Mouse (Mus musculus): Measurements from ENCODE around the gene Lyg1.

Lyg1 gene

DNA sequence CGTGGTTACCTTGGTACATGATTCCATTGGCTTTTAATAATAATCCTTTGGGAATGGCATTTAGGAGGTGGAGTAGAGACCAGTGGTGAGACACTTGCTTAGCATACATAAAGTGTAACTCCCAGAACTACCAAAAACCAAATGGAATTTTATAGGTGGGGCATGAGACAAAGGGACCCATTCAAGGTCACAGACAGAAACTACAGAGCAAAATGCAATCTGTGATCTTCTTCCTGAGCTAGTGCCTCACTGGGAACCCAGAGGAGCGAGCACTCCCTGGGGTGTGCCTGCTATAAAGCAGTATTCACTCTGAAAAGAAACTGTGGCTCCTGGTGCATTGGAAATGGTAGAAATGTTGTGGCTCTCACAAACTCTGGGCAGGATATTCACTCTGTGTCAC is 8.7 kb downstream of the Lyg1 start:
- DNase-seq, result no peak

DNA sequence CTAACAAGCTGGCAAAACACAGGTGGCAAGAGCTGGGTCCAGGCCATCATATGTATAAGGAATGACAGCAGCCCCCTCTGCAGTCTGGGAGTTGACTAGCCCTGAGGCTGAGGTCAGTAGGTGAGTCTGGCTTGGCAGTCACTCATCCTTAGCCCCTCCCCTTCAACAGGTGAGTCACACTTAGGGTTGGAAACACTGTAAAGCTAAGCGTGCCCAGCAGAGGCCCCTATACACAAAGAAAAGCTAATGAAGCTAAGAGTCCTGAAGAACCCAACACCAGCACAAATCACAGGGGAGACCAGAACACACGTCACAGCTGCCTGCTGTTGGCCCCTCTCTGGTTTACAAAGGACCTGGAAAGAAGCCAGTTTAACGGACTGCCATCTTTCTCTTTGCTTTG is 25.8 kb downstream of the Lyg1 start:
- DNase-seq, result peak; percentile 23

DNA sequence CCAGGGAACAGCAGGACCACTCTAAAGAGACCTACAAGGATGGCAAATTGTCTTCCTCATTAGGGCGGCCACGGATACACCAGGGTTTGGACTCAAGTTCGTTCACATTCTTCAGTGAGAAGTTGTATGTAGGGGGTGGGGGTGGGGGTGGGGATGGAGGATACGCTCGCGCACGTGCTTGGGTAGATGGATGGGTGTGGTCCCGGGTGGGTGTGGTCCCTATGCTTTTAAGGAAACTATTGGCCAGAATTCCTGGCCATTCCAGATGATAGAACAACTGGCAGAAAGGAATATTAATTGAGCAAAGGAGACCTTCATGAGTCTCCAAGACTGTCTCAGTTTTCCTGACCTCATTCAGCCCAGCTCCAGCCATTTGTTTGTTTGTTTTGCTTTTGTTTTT is 31.6 kb downstream of the Lyg1 start:
- DNase-seq, result no peak

DNA sequence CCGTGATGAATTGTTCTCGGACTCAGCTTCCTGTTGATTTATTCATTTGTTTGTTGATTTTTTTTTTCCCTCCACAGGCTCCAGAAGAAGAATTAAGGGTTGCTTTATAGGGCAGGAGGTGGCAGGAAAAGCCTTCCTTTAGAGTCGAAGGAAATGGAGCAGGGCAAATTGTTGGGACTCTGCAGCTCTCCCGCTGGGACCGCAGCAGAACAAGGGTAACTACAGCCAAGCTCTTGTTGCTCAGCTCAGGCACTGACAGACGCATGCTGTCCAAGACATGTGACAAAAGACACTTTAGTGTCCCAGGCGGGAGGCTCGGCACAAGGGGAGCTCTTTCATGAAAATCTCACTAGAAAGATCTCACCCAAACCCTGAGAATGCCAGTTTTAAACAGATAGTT is 35.0 kb downstream of the Lyg1 start:
- DNase-seq, result no peak

DNA sequence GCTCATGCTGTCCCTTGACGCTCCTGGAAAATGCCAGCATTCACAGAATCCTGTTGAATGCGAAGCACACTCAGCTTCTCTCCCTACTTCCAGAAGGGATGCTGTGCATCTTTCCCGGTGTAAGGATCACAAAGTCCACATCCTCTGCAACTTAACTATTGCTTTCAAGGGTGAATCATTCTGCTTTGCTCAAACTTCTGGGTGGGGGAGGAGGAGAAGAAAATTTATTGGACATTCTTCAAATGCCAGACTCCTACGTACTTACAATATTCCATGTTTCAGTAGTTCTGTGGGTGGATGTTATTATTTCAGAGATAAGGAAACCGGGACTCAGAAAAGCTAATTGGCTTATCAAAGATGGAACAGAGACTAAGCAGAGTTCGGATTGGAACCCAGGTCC is 39.5 kb downstream of the Lyg1 start:
- no peak for DNase-seq

DNA sequence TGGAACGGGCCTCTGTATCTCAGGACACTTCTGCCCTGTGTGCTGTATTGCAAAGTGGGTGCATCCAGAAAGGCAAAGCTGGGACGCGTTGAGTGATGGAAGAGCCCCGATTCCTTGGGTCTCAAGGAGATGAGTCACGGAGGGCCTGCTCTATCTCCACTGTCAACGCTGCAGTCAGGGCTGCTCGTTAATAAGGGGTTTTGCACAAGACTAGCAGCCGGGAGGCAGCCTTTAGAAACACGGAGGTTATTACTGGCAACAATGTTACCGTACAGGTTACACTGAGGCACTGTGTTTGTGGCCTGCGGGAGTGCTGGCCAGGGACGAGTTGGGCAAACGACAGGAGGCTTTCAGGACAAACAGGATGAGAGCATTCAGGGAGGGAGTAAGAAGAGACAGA is 39.9 kb downstream of the Lyg1 start:
- DNase-seq, result no peak

DNA sequence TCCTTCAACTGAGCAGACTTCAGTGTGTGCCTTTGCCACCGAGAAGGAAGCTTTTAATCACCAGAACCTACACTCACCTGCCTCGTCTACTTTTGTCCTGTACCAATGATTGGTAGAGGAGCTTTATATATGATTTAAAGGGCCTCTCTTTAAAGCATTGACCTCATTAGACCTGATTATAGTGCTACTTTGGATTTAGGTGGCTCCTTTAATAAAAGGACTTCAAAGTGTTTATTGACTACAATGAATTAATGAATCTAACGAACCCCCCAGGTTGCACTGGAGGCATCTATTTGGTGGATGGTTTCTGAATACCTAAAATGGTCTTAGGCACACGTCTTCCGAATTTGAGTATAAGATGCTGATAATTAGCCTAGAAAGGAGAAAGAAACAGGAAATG is 41.2 kb downstream of the Lyg1 start, which contains the start of gene Lyg2:
Gene Lyg2 (minus strand): TSS at position 101 of the 400 bp plus-strand sequence.
- no peak for DNase-seq

DNA sequence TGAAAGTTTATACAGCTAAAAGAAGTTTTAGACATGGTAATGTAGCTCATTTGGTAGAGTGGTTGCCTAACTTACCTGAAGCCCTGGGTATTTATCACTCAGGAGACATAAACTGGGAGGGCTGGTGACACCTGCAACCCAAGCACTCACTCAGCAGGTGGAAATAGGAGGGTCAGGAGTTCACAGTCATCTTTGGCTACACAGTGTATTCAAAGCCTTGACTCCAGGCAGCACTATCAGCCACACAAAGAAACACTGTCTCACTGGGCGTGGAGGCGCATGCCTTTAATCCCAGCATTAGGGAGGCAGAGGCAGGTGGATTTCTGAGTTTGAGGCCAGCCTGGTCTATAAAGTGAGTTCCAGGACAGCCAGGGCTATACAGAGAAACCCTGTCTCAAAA is 44.8 kb downstream of the Lyg1 start:
- DNase-seq, result no peak

DNA sequence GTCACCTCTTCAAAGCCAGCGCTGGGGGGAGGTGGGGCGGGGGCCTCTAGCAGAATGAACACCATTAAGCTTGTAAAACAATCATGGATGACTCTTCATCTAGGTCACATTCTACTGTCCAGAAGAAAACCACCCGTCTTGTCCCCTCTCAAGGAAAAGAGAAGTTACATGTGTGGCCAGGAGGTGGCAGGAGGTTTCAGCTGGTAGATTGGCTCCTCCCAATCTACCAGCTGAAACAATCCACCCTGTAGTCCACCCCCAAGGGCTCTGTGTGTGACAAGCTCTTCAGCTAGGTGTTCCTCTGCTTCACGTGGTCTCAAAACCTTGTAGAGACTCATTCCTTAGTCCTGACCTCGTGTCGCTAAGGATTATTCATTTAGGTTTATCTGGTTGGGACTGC is 54.4 kb downstream of the Lyg1 start:
- peak; percentile 4 for DNase-seq

DNA sequence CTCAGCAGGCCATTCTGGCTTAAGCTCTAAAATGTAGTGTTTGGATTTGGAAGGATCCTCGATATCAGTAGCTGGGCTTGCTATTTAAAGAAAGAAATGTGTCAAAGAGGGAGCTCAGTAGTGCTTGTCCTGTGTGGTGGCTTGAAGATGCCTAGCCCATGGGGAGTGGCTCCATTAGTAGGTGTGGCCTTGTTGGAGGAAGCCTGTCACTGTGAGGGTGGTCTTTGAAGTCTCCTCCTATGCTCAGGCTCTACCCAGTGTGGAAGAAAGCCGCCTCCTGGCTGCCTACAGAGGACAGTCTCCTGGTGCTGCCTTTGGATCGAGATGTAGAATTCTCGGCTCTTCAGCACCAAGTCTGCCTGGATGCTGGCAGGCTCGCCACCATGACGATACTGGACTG is 57.3 kb downstream of the Lyg1 start:
- no peak for DNase-seq

DNA sequence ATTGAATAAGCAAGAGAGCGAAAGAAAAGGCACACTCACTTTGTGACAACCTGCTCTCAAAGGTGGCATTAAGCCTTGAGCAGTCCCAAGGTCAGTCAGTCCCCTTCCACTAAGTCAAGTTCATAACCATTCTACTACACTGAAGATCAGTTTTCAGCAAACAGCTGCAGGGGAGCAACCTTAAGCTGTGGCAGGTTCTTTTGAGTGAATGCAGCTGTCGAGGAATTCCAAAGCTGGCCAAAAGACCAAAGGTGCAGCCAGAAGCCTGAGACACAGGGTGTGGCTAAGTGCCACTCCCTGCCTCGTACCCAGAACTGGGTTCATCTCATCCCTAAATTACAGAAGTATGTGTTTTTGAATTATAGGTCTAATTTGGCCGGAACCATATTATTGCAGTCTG is 57.7 kb downstream of the Lyg1 start:
- DNase-seq, result no peak

Data from kidney, adult 11 months (tissue).